Mouse (Mus musculus): ENCODE measurements around the gene Chid1. TPM values are rescaled to one million over a fixed set of nuclear protein-coding genes. Genes with fewer than 3 reads are reported as not detected.

Chid1 gene
- polyA plus RNA-seq (2015; fragmentation: Nextera tagmentation; extraction: Ambion mirVana): 36.3 TPM in 2 replicates

- Histone ChIP-seq H3K4me1 (peaks cover 26% of the 10 kb centered on the region), H3K9ac (peak within 1 kb of the TSS; percentile 92), H3K27me3 (replicated peaks) (no peaks in the 10 kb centered on the region), H3K27ac (replicated peaks) (peak within 1 kb of the TSS; percentile 84), H3K9me3 (no peaks in the 10 kb centered on the region), H3K4me2 (peak within 1 kb of the TSS; percentile 95), H3K36me3 (no peaks in the 10 kb centered on the region; the same call in 1 of the 2 replicates), H3K4me3 (peak within 1 kb of the TSS; percentile 84)
- ATAC-seq (ENCODE audit: extremely low read depth, insufficient number of reproducible peaks, low FRiP score, low TSS enrichment): peak; percentile 97
- WGBS: 1% methylated on average over 46 of the region's 46 CpGs
These were observed at the start of gene Chid1 for GRCm38 (mm10) chr7:141539556-141540311. TSS of gene Chid1 (minus strand) at chr7:141539857.

GRCm38 (mm10) chr7:141588890-141589289 is 49.2 kb upstream of the Chid1 start:
- Histone ChIP-seq H3K36me3 (peaks cover 44% of the 10 kb centered on the region), H3K4me1 (peaks cover 15% of the 10 kb centered on the region), H3K4me3 (no peak overlapping the region), H3K9ac (no peak overlapping the region), H3K27ac (replicated peaks) (no peak overlapping the region), H3K9me3 (no peaks in the 10 kb centered on the region), H3K4me2 (no peak overlapping the region), H3K27me3 (replicated peaks) (no peaks in the 10 kb centered on the region)
- WGBS: 64% methylated on average over 6 of the region's 6 CpGs
- ATAC-seq (ENCODE audit: extremely low read depth, insufficient number of reproducible peaks, low FRiP score, low TSS enrichment): no peak

DNA sequence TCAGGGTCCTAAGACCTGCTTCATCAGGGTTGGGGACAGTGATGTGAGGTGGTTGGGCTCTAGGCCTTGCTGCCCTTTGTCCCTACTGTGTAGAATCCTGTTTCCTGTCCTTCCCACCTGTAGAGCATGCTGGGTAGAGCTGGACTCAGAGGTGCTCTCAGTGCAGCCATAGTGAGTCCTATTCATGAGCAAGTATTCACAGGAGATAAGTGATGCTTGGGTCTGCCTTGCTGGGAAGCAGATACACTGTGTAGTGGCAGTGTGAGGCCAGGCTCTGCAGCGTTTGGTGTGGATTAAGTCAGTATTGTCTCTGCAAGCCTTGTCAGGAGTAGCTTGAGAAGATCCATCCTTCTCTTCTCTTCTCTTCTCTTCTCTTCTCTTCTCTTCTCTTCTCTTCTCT is 46.2 kb upstream of the Chid1 start:
- H3K9me3 ChIP-seq: no peaks in the 10 kb centered on the region
- H3K27me3 ChIP-seq (replicated peaks): no peaks in the 10 kb centered on the region
- H3K4me3 ChIP-seq: no peak overlapping the region
- no peak overlapping the region for H3K4me2 ChIP-seq
- peaks cover 28% of the 10 kb centered on the region for H3K36me3 ChIP-seq
- H3K9ac ChIP-seq: no peak overlapping the region
- peaks cover 15% of the 10 kb centered on the region for H3K4me1 ChIP-seq
- WGBS: 48% methylated on average over 1 of the region's 1 CpGs
- no peak overlapping the region; the same call in 1 of the 2 replicates for H3K27ac ChIP-seq (replicated peaks)
- no peak for ATAC-seq (ENCODE audit: extremely low read depth, insufficient number of reproducible peaks, low FRiP score, low TSS enrichment)

DNA sequence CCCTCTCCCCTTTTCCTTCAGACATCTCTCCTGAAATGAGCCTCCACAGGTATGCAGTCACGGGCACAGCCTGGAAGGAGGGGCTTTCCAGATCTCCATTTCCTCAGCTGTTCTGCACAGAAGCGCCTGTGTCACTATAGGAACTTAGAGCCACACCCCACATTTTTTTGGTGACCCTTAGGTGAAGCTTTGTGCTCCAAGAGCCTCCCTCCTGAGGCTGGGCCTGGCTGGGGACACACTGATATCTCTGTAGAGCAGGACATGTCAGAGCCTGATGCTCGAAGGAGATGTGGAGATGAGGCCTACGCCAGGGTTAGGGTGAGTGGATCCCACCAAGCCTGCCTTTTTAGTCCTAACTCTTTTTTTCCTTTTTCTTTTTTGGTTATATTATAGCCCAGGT is 45.6 kb upstream of the Chid1 start:
- H3K9ac ChIP-seq: no peak overlapping the region
- WGBS: 62% methylated on average over 4 of the region's 4 CpGs
- no peak overlapping the region for H3K4me3 ChIP-seq
- H3K27me3 ChIP-seq (replicated peaks): no peaks in the 10 kb centered on the region
- H3K9me3 ChIP-seq: no peaks in the 10 kb centered on the region
- H3K27ac ChIP-seq (replicated peaks): no peak overlapping the region; the same call in 1 of the 2 replicates
- no peak for ATAC-seq (ENCODE audit: extremely low read depth, insufficient number of reproducible peaks, low FRiP score, low TSS enrichment)
- H3K4me1 ChIP-seq: peaks cover 15% of the 10 kb centered on the region
- H3K36me3 ChIP-seq: peaks cover 26% of the 10 kb centered on the region
- no peak overlapping the region; the same call in 1 of the 2 replicates for H3K4me2 ChIP-seq

GRCm38 (mm10) chr7:141584048-141584841 is 44.6 kb upstream of the Chid1 start:
- H3K9ac ChIP-seq: no peak overlapping the region
- peaks cover 22% of the 10 kb centered on the region for H3K36me3 ChIP-seq
- H3K4me3 ChIP-seq: no peak overlapping the region
- peaks cover 15% of the 10 kb centered on the region for H3K4me1 ChIP-seq
- H3K27ac ChIP-seq (replicated peaks): no peak overlapping the region
- H3K27me3 ChIP-seq (replicated peaks): no peaks in the 10 kb centered on the region
- no peak for ATAC-seq (ENCODE audit: extremely low read depth, insufficient number of reproducible peaks, low FRiP score, low TSS enrichment)
- H3K4me2 ChIP-seq: no peak overlapping the region
- no peaks in the 10 kb centered on the region for H3K9me3 ChIP-seq
- WGBS: 82% methylated on average over 4 of the region's 5 CpGs

DNA sequence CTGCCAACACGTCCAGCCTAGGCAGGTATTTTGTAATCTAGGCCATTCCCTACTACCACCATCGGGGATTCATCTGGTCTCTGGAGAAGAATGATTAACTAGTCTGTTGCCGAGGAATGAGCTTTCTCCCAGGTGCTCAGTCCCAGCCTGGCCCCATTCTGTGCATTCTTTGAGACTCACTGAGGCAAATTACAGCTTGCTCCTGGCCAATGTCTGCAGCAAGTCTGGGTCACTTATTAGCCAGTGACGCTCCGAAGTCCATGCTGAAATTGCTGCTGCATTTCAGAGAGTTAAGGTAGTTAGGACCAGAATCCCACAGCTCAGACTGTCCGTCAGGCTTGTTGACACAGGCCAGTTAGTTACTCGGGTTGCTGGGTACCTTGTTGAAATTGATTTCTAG is 41.7 kb upstream of the Chid1 start:
- H3K27me3 ChIP-seq (replicated peaks): no peaks in the 10 kb centered on the region
- H3K9me3 ChIP-seq: no peaks in the 10 kb centered on the region
- H3K4me2 ChIP-seq: no peak overlapping the region
- H3K4me1 ChIP-seq: peaks cover 22% of the 10 kb centered on the region
- ATAC-seq (ENCODE audit: extremely low read depth, insufficient number of reproducible peaks, low FRiP score, low TSS enrichment): no peak
- H3K27ac ChIP-seq (replicated peaks): no peak overlapping the region
- H3K4me3 ChIP-seq: no peak overlapping the region
- H3K36me3 ChIP-seq: peaks cover 11% of the 10 kb centered on the region; the same call in 1 of the 2 replicates
- H3K9ac ChIP-seq: no peak overlapping the region
- WGBS: 74% methylated on average over 7 of the region's 7 CpGs

GRCm38 (mm10) chr7:141578943-141579342 is 39.3 kb upstream of the Chid1 start:
- no peak overlapping the region for H3K9ac ChIP-seq
- no peaks in the 10 kb centered on the region for H3K9me3 ChIP-seq
- H3K27me3 ChIP-seq (replicated peaks): no peaks in the 10 kb centered on the region
- ATAC-seq (ENCODE audit: extremely low read depth, insufficient number of reproducible peaks, low FRiP score, low TSS enrichment): no peak
- H3K4me3 ChIP-seq: no peak overlapping the region
- H3K4me1 ChIP-seq: peaks cover 13% of the 10 kb centered on the region
- WGBS: 97% methylated on average over 2 of the region's 2 CpGs
- no peak overlapping the region for H3K27ac ChIP-seq (replicated peaks)
- peaks cover 9% of the 10 kb centered on the region; the same call in 1 of the 2 replicates for H3K36me3 ChIP-seq
- no peak overlapping the region for H3K4me2 ChIP-seq

- H3K27ac ChIP-seq (replicated peaks): no peak overlapping the region
- H3K4me1 ChIP-seq: peaks cover 18% of the 10 kb centered on the region
- no peak overlapping the region for H3K4me2 ChIP-seq
- no peaks in the 10 kb centered on the region for H3K27me3 ChIP-seq (replicated peaks)
- no peak for ATAC-seq (ENCODE audit: extremely low read depth, insufficient number of reproducible peaks, low FRiP score, low TSS enrichment)
- no peak overlapping the region for H3K9ac ChIP-seq
- H3K36me3 ChIP-seq: peaks cover 9% of the 10 kb centered on the region; the same call in 1 of the 2 replicates
- WGBS: 95% methylated on average over 1 of the region's 1 CpGs
- no peaks in the 10 kb centered on the region for H3K9me3 ChIP-seq
- H3K4me3 ChIP-seq: no peak overlapping the region
These were observed 38.9 kb upstream of the Chid1 start for GRCm38 (mm10) chr7:141578511-141578910.

DNA sequence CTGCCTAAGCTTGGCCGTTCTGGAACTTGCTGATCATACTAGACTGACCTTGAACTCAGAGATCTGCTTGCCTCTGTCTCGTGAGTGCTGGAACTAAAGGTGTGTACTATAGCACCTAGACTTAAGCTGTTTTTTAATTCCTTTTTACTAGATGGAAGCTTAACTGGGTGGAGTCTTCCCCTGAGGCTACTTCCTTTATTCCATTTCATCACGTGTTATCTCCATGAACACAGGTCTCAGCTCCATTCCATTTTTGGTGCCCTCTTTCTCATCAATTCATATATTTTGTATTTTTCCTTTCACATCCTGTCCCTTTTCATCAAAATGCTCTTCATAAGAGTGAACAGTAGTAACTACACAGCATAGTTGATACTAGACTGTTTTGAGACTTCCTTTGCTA is 38.1 kb upstream of the Chid1 start:
- peaks cover 20% of the 10 kb centered on the region for H3K4me1 ChIP-seq
- no peaks in the 10 kb centered on the region for H3K27me3 ChIP-seq (replicated peaks)
- WGBS: 76% methylated on average over 3 of the region's 3 CpGs
- H3K9me3 ChIP-seq: no peaks in the 10 kb centered on the region
- ATAC-seq (ENCODE audit: extremely low read depth, insufficient number of reproducible peaks, low FRiP score, low TSS enrichment): no peak
- H3K27ac ChIP-seq (replicated peaks): no peak overlapping the region
- H3K4me3 ChIP-seq: no peak overlapping the region
- no peak overlapping the region for H3K4me2 ChIP-seq
- H3K36me3 ChIP-seq: peaks cover 9% of the 10 kb centered on the region; the same call in 1 of the 2 replicates
- H3K9ac ChIP-seq: no peak overlapping the region

GRCm38 (mm10) chr7:141575481-141575880 is 35.8 kb upstream of the Chid1 start:
- ATAC-seq (ENCODE audit: extremely low read depth, insufficient number of reproducible peaks, low FRiP score, low TSS enrichment): no peak
- peaks cover 6% of the 10 kb centered on the region; the same call in 1 of the 2 replicates for H3K36me3 ChIP-seq
- 70% methylated on average over 3 of the region's 3 CpGs for WGBS

DNA sequence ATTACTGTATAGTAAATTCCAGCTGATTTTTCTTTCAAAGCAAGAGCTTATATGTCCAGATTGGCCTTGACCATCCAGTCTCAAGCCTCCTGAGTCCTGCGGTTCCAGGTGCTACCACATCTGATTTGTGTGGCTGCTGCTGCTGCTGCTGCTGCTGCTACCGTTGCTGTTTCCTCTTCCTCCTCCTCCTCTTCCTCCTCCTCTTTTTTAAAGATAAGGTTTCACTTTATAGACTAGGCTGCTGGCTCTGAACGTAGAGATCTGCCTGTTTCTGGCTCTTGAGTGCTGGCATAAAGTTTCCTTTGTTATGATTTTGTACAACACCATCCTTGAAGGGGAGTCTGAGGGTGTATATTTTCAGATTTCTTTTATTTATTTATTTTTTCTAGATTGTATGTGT is 34.4 kb upstream of the Chid1 start:
- no peak overlapping the region for H3K4me3 ChIP-seq
- ATAC-seq (ENCODE audit: extremely low read depth, insufficient number of reproducible peaks, low FRiP score, low TSS enrichment): no peak
- no peaks in the 10 kb centered on the region for H3K27me3 ChIP-seq (replicated peaks)
- no peak overlapping the region for H3K4me2 ChIP-seq
- H3K9ac ChIP-seq: no peak overlapping the region
- peaks cover 29% of the 10 kb centered on the region for H3K4me1 ChIP-seq
- no peak overlapping the region for H3K27ac ChIP-seq (replicated peaks)
- H3K9me3 ChIP-seq: no peaks in the 10 kb centered on the region
- 50% methylated on average over 3 of the region's 3 CpGs for WGBS
- H3K36me3 ChIP-seq: no peaks in the 10 kb centered on the region

More at GRCm38 (mm10) chr7:141575481-141575880, 35.8 kb upstream of the Chid1 start:
- no peak overlapping the region for H3K27ac ChIP-seq (replicated peaks)
- peaks cover 20% of the 10 kb centered on the region for H3K4me1 ChIP-seq
- H3K4me3 ChIP-seq: no peak overlapping the region
- H3K4me2 ChIP-seq: no peak overlapping the region
- no peaks in the 10 kb centered on the region for H3K9me3 ChIP-seq
- no peaks in the 10 kb centered on the region for H3K27me3 ChIP-seq (replicated peaks)
- no peak overlapping the region for H3K9ac ChIP-seq

All from heart, embryonic 13.5 days (tissue).